Mouse (Mus musculus) embryonic facial prominence, embryonic 14.5 days (tissue): ENCODE results near the gene Lhcgr. TPM values are rescaled to one million over a fixed set of nuclear protein-coding genes. Genes with fewer than 3 reads are reported as not detected.
"Not testable (repeated sequence)": the region's sequence is repeated elsewhere in the genome, so short reads cannot be mapped to it uniquely, and the experiment has no call there.

ENCODE experiments used
- ATAC-seq: fragments of 200-750 bp; cut with Nextera tagmentation; 2 replicates; pipeline ENCODE4 v1.8.0; 2017; ENCODE audit warnings: low read depth, moderate number of reproducible peaks, moderate TSS enrichment
- DNase-seq: peaks from one replicate; pipeline ENCODE4 v3.0.0-alpha.2; 2015; ENCODE audit warnings: low spot score
- H3K27ac ChIP-seq: fragments of 300-500 bp; sonication (generic); replicated peaks from 2 replicates; pipeline ENCODE4 v1.5.1; 2014; ENCODE audit warnings: low read depth, mild to moderate bottlenecking, low read length, moderate library complexity
- H3K27me3 ChIP-seq: fragments of 300-500 bp; sonication (generic); replicated peaks from 2 replicates; pipeline ENCODE4 v1.6.1; 2014; ENCODE audit warnings: low read length; ENCODE audit not compliant: control insufficient read depth, insufficient read depth
- H3K36me3 ChIP-seq: fragments of 300-500 bp; sonication (generic); 2 replicates; pipeline ENCODE4 v1.6.1; 2014; ENCODE audit warnings: low read length, mixed read lengths; ENCODE audit not compliant: control insufficient read depth, insufficient read depth
- H3K4me1 ChIP-seq: fragments of 300-500 bp; sonication (generic); 2 replicates; pipeline ENCODE4 v1.6.1; 2014; ENCODE audit warnings: antibody characterized with exemption, low read length; ENCODE audit not compliant: control insufficient read depth, insufficient read depth
- H3K4me2 ChIP-seq: fragments of 300-500 bp; sonication (generic); 2 replicates; pipeline ENCODE4 v1.6.1; 2014; ENCODE audit warnings: low read depth, mild to moderate bottlenecking, low read length, moderate library complexity, mixed read lengths
- H3K4me3 ChIP-seq: fragments of 300-500 bp; sonication (generic); 2 replicates; pipeline ENCODE4 v1.5.1; 2014; ENCODE audit warnings: low read depth, mild to moderate bottlenecking, low read length
- H3K9ac ChIP-seq: fragments of 300-500 bp; sonication (generic); 2 replicates; pipeline ENCODE4 v1.6.1; 2014; ENCODE audit warnings: low read depth, mild to moderate bottlenecking, low read length, moderate library complexity, mixed read lengths
- H3K9me3 ChIP-seq: fragments of 300-500 bp; sonication (generic); 2 replicates; pipeline ENCODE4 v1.6.1; 2016; ENCODE audit warnings: low read length; ENCODE audit not compliant: control insufficient read depth
- WGBS: fragments of 180-500 bp; shearing (Covaris S2); extraction: QIAGEN DNeasy Blood & Tissue Kit; methylation state at CpG from one replicate; pipeline ENCODE4 v1.1.7; 2014; 5-methylcytosine and 5-hydroxymethylcytosine counted together
- polyA plus RNA-seq: library from polyadenylated mRNA; unstranded; fragments of >200 nt; fragmentation: Nextera tagmentation; extraction: Ambion mirVana; gene quantifications from 2 replicates; pipeline ENCODE4 v1.2.1, GENCODE M21; 2014

The Lhcgr gene
- polyA plus RNA-seq, result 0.47 and 0.49 TPM in 2 replicates

- no peak within 1 kb of the TSS for H3K27ac ChIP-seq
- 28% methylated on average over 19 of the region's 31 CpGs for WGBS
- H3K9me3 ChIP-seq, result no peaks in the 10 kb centered on the region
- no peak within 1 kb of the TSS for H3K9ac ChIP-seq
- H3K4me1 ChIP-seq, result no peaks in the 10 kb centered on the region
- H3K36me3 ChIP-seq, result no peaks in the 10 kb centered on the region
- H3K4me3 ChIP-seq, result peak within 1 kb of the TSS; percentile 16; the same call in 1 of the 2 replicates
- peak within 1 kb of the TSS; percentile 44 for H3K4me2 ChIP-seq
- peak; percentile 77 for ATAC-seq
- H3K27me3 ChIP-seq, result 0 out of 2 replicates have a peak, but pooled peaks cover 5% of the 10 kb centered on the region
- peak; percentile 45 for DNase-seq
Observed at GRCm38 (mm10) chr17:88791440-88792152, at the start of gene Lhcgr. Gene Lhcgr, minus strand, starts transcription at chr17:88791990.

GRCm38 (mm10) chr17:88817601-88818000 is 25.8 kb upstream of the Lhcgr start:
- no peaks in the 10 kb centered on the region for H3K4me1 ChIP-seq
- H3K36me3 ChIP-seq, result no peaks in the 10 kb centered on the region
- H3K9ac ChIP-seq, result no peak overlapping the region
- no peaks in the 10 kb centered on the region for H3K27me3 ChIP-seq
- H3K27ac ChIP-seq, result no peak overlapping the region
- H3K9me3 ChIP-seq, result no peaks in the 10 kb centered on the region
- no peak overlapping the region for H3K4me3 ChIP-seq
- no peak overlapping the region for H3K4me2 ChIP-seq
- ATAC-seq, result no peak
- DNase-seq, result no peak
- 39% methylated on average over 2 of the region's 2 CpGs for WGBS

- WGBS, result 89% methylated on average over 3 of the region's 3 CpGs
- not testable (repeated sequence) for H3K36me3 ChIP-seq, H3K4me3 ChIP-seq, H3K4me2 ChIP-seq, H3K27me3 ChIP-seq, H3K9me3 ChIP-seq, H3K4me1 ChIP-seq, H3K9ac ChIP-seq, H3K27ac ChIP-seq, DNase-seq, ATAC-seq
Observed at GRCm38 (mm10) chr17:88812943-88813342, 21.2 kb upstream of the Lhcgr start.

- ATAC-seq (no peak), DNase-seq (no peak)
- no peak overlapping the region for H3K4me2 ChIP-seq
- no peaks in the 10 kb centered on the region for H3K27me3 ChIP-seq
- H3K4me3 ChIP-seq, result no peak overlapping the region
- no peak overlapping the region for H3K27ac ChIP-seq
- H3K9ac ChIP-seq, result no peak overlapping the region
- no peaks in the 10 kb centered on the region for H3K36me3 ChIP-seq
- no peaks in the 10 kb centered on the region for H3K4me1 ChIP-seq
- 90% methylated on average over 5 of the region's 5 CpGs for WGBS
- H3K9me3 ChIP-seq, result no peaks in the 10 kb centered on the region
Observed at GRCm38 (mm10) chr17:88810807-88811206, 19.0 kb upstream of the Lhcgr start.

GRCm38 (mm10) chr17:88806421-88806820 is 14.6 kb upstream of the Lhcgr start:
- no peak for ATAC-seq
- WGBS, result 92% methylated on average over 8 of the region's 8 CpGs
- no peaks in the 10 kb centered on the region for H3K9me3 ChIP-seq
- H3K4me3 ChIP-seq, result no peak overlapping the region
- no peaks in the 10 kb centered on the region for H3K36me3 ChIP-seq
- H3K27ac ChIP-seq, result no peak overlapping the region
- no peak for DNase-seq
- H3K9ac ChIP-seq, result no peak overlapping the region
- H3K4me2 ChIP-seq, result no peak overlapping the region
- no peaks in the 10 kb centered on the region for H3K27me3 ChIP-seq
- no peaks in the 10 kb centered on the region for H3K4me1 ChIP-seq

GRCm38 (mm10) chr17:88803441-88803840 is 11.7 kb upstream of the Lhcgr start:
- Histone ChIP-seq H3K4me1 (no peaks in the 10 kb centered on the region), H3K36me3 (no peaks in the 10 kb centered on the region), H3K4me3 (no peak overlapping the region), H3K4me2 (no peak overlapping the region), H3K27me3 (no peaks in the 10 kb centered on the region), H3K27ac (no peak overlapping the region), H3K9ac (no peak overlapping the region), H3K9me3 (no peaks in the 10 kb centered on the region)
- DNase-seq (no peak), ATAC-seq (no peak; the same call in 1 of the 2 replicates)

- no peak overlapping the region for H3K4me3 ChIP-seq
- DNase-seq (no peak), ATAC-seq (no peak)
- no peak overlapping the region for H3K9ac ChIP-seq
- no peaks in the 10 kb centered on the region for H3K9me3 ChIP-seq
- no peak overlapping the region for H3K27ac ChIP-seq
- WGBS, result 66% methylated on average over 2 of the region's 2 CpGs
- no peak overlapping the region for H3K4me2 ChIP-seq
- H3K4me1 ChIP-seq, result no peaks in the 10 kb centered on the region
- 0 out of 2 replicates have a peak, but pooled peaks cover 5% of the 10 kb centered on the region for H3K27me3 ChIP-seq
- no peaks in the 10 kb centered on the region for H3K36me3 ChIP-seq
Observed at GRCm38 (mm10) chr17:88790680-88791079, 1.1 kb downstream of the Lhcgr start.

- Histone ChIP-seq H3K36me3 (no peaks in the 10 kb centered on the region), H3K4me2 (no peak overlapping the region), H3K4me3 (no peak overlapping the region), H3K27me3 (0 out of 2 replicates have a peak, but pooled peaks cover 5% of the 10 kb centered on the region), H3K9me3 (no peaks in the 10 kb centered on the region), H3K9ac (no peak overlapping the region), H3K27ac (no peak overlapping the region), H3K4me1 (no peaks in the 10 kb centered on the region)
- 91% methylated on average over 2 of the region's 2 CpGs for WGBS
- ATAC-seq (no peak), DNase-seq (no peak)
Observed at GRCm38 (mm10) chr17:88788392-88788791, 3.4 kb downstream of the Lhcgr start.

- no peak for ATAC-seq
- H3K4me2 ChIP-seq, result no peak overlapping the region
- H3K36me3 ChIP-seq, result no peaks in the 10 kb centered on the region
- H3K4me1 ChIP-seq, result no peaks in the 10 kb centered on the region
- no peak overlapping the region for H3K27ac ChIP-seq
- 49% methylated on average over 6 of the region's 6 CpGs for WGBS
- no peak for DNase-seq
- 0 out of 2 replicates have a peak, but pooled peaks cover 5% of the 10 kb centered on the region for H3K27me3 ChIP-seq
- no peak overlapping the region for H3K9ac ChIP-seq
- no peaks in the 10 kb centered on the region for H3K9me3 ChIP-seq
- H3K4me3 ChIP-seq, result no peak overlapping the region
Observed at GRCm38 (mm10) chr17:88786881-88787280, 4.9 kb downstream of the Lhcgr start.
